Mouse (Mus musculus) intestine, postnatal 0 days (tissue): ENCODE measurements around the gene Tmem11. TPM values are rescaled to one million over a fixed set of nuclear protein-coding genes. Genes with fewer than 3 reads are reported as not detected.
A peak's percentile ranks its signal among the peaks of the same experiment; 100 is the strongest.

Experiments used
- ATAC-seq: fragments of 200-750 bp; cut with Nextera tagmentation; 2 replicates; pipeline ENCODE4 v1.8.0; 2017; ENCODE audit warnings: mild to moderate bottlenecking, moderate TSS enrichment, moderate library complexity
- H3K27ac ChIP-seq: fragments of 300-500 bp; sonication (generic); 2 replicates; pipeline ENCODE4 v1.5.1; 2014; ENCODE audit warnings: mild to moderate bottlenecking, low read depth, low read length, moderate library complexity
- H3K27me3 ChIP-seq: fragments of 300-500 bp; sonication (generic); replicated peaks from 2 replicates; pipeline ENCODE4 v1.6.1; 2014; ENCODE audit warnings: low read length, mixed read lengths; ENCODE audit not compliant: control insufficient read depth, insufficient read depth
- H3K36me3 ChIP-seq: fragments of 300-500 bp; sonication (generic); 2 replicates; pipeline ENCODE4 v1.6.1; 2014; ENCODE audit warnings: mild to moderate bottlenecking, moderate library complexity; ENCODE audit not compliant: control insufficient read depth, insufficient read depth
- H3K4me1 ChIP-seq: fragments of 300-500 bp; sonication (generic); replicated peaks from 2 replicates; pipeline ENCODE4 v1.6.1; 2014; ENCODE audit warnings: antibody characterized with exemption, low read length, mixed read lengths; ENCODE audit not compliant: control insufficient read depth, insufficient read depth
- H3K4me2 ChIP-seq: fragments of 300-500 bp; sonication (generic); replicated peaks from 2 replicates; pipeline ENCODE4 v1.6.1; 2014; ENCODE audit warnings: low read depth, mild to moderate bottlenecking, moderate library complexity
- H3K4me3 ChIP-seq: fragments of 300-500 bp; sonication (generic); 2 replicates; pipeline ENCODE4 v1.5.1; 2014; ENCODE audit warnings: low read depth, low read length
- H3K9ac ChIP-seq: fragments of 300-500 bp; sonication (generic); 2 replicates; pipeline ENCODE4 v1.6.1; 2014; ENCODE audit warnings: mild to moderate bottlenecking, low read depth, low read length
- H3K9me3 ChIP-seq: fragments of 300-500 bp; sonication (generic); 2 replicates; pipeline ENCODE4 v1.6.1; 2016; ENCODE audit warnings: mixed run types; ENCODE audit not compliant: control insufficient read depth
- CTCF ChIP-seq: sonication (generic); IDR thresholded peaks from 2 replicates; pipeline ENCODE4 v1.5.1; 2016; ENCODE audit warnings: low read depth, mild to moderate bottlenecking, control low read depth, antibody characterized with exemption, moderate library complexity
- WGBS: fragments of 180-500 bp; shearing (Covaris S2); extraction: QIAGEN DNeasy Blood & Tissue Kit; methylation state at CpG from one replicate; pipeline ENCODE4 v1.1.7; 2014; 5-methylcytosine and 5-hydroxymethylcytosine counted together
- polyA plus RNA-seq: library from polyadenylated mRNA; unstranded; fragments of >200 nt; fragmentation: Nextera tagmentation; extraction: Ambion mirVana; gene quantifications from 2 replicates; pipeline ENCODE4 v1.2.1, GENCODE M21; 2015

Gene Tmem11
- polyA plus RNA-seq, 1 experiment from 2014 or later: 34.6 TPM

GRCm38 (mm10) chr11:60920021-60920420, 40.9 kb upstream of the Tmem11 start:
- no peaks in the 10 kb centered on the region for H3K36me3 ChIP-seq
- H3K4me3 ChIP-seq: no peak overlapping the region
- TF ChIP-seq CTCF: no peak
- 76% methylated on average over 2 of the region's 2 CpGs for WGBS
- no peaks in the 10 kb centered on the region for H3K27me3 ChIP-seq
- no peaks in the 10 kb centered on the region for H3K4me1 ChIP-seq
- H3K4me2 ChIP-seq: no peak overlapping the region
- no peaks in the 10 kb centered on the region for H3K9me3 ChIP-seq
- H3K9ac ChIP-seq: no peak overlapping the region
- H3K27ac ChIP-seq: no peak overlapping the region
- no peak for ATAC-seq

- no peak for ATAC-seq
- H3K9ac ChIP-seq: no peak overlapping the region
- H3K4me2 ChIP-seq: no peak overlapping the region
- no peak for TF ChIP-seq CTCF
- WGBS: 58% methylated on average over 4 of the region's 4 CpGs
- H3K27me3 ChIP-seq: no peaks in the 10 kb centered on the region
- H3K27ac ChIP-seq: no peak overlapping the region
- no peak overlapping the region for H3K4me3 ChIP-seq
- 0 out of 2 replicates have a peak, but pooled peaks cover 3% of the 10 kb centered on the region for H3K4me1 ChIP-seq
- H3K36me3 ChIP-seq: no peaks in the 10 kb centered on the region
- H3K9me3 ChIP-seq: no peaks in the 10 kb centered on the region
Observed at GRCm38 (mm10) chr11:60915201-60915600, 36.1 kb upstream of the Tmem11 start.

- Histone ChIP-seq H3K27me3 (no peaks in the 10 kb centered on the region), H3K4me1 (0 out of 2 replicates have a peak, but pooled peaks cover 3% of the 10 kb centered on the region), H3K36me3 (no peaks in the 10 kb centered on the region), H3K9me3 (no peaks in the 10 kb centered on the region), H3K27ac (peak within 1 kb of the TSS; percentile 57), H3K4me3 (peak within 1 kb of the TSS; percentile 93), H3K9ac (peak within 1 kb of the TSS; percentile 73), H3K4me2 (peak within 1 kb of the TSS; percentile 98)
- TF ChIP-seq CTCF: no peak
- 26% methylated on average over 7 of the region's 7 CpGs for WGBS
- ATAC-seq: no peak
Observed at GRCm38 (mm10) chr11:60914491-60914890, 35.4 kb upstream of the Tmem11 start, which contains the start of gene Natd1. Gene Natd1 (minus strand): TSS chr11:60914750.

GRCm38 (mm10) chr11:60913301-60914196, 34.5 kb upstream of the Tmem11 start:
- ATAC-seq: peak; percentile 85
- Histone ChIP-seq H3K9ac (peak overlapping the region; percentile 73), H3K27ac (peak overlapping the region; percentile 57), H3K4me3 (peak overlapping the region; percentile 93), H3K36me3 (no peaks in the 10 kb centered on the region), H3K27me3 (no peaks in the 10 kb centered on the region), H3K4me2 (peak overlapping the region; percentile 98), H3K9me3 (no peaks in the 10 kb centered on the region), H3K4me1 (0 out of 2 replicates have a peak, but pooled peaks cover 3% of the 10 kb centered on the region)
- TF ChIP-seq CTCF: no peak
- WGBS: under 1% methylated on average over 83 of the region's 86 CpGs

GRCm38 (mm10) chr11:60912525-60912973, 33.5 kb upstream of the Tmem11 start:
- Histone ChIP-seq H3K36me3 (0 out of 2 replicates have a peak, but pooled peaks cover under 1% of the 10 kb centered on the region), H3K9me3 (no peaks in the 10 kb centered on the region), H3K4me1 (0 out of 2 replicates have a peak, but pooled peaks cover 3% of the 10 kb centered on the region), H3K4me3 (peak overlapping the region; percentile 93), H3K27ac (no peak overlapping the region), H3K27me3 (no peaks in the 10 kb centered on the region), H3K9ac (peak overlapping the region; percentile 73; the same call in 1 of the 2 replicates), H3K4me2 (peak overlapping the region; percentile 98)
- WGBS: 26% methylated on average over 7 of the region's 7 CpGs
- no peak for TF ChIP-seq CTCF
- no peak for ATAC-seq

- WGBS: 79% methylated on average over 1 of the region's 1 CpGs
- TF ChIP-seq CTCF: no peak
Observed at GRCm38 (mm10) chr11:60909626-60910025, 30.6 kb upstream of the Tmem11 start.

More at GRCm38 (mm10) chr11:60909626-60910025, 30.6 kb upstream of the Tmem11 start:
- Histone ChIP-seq H3K4me3 (no peak overlapping the region), H3K9me3 (no peaks in the 10 kb centered on the region), H3K9ac (no peak overlapping the region), H3K36me3 (peaks cover 14% of the 10 kb centered on the region), H3K27ac (no peak overlapping the region), H3K4me1 (0 out of 2 replicates have a peak, but pooled peaks cover 3% of the 10 kb centered on the region), H3K27me3 (no peaks in the 10 kb centered on the region), H3K4me2 (no peak overlapping the region)
- no peak for ATAC-seq
